Mouse (Mus musculus) MEL (cell line): ENCODE measurements around the gene Tmem115. TPM values are rescaled to one million over a fixed set of nuclear protein-coding genes. Genes with fewer than 3 reads are reported as not detected.

Source experiments
- DNase-seq: peaks from one replicate; pipeline ENCODE4 v3.0.0; 2011; ENCODE audit warnings: low read depth, low spot score
- H3K27ac ChIP-seq: 2 replicates; pipeline ENCODE4 v1.5.1; 2012; ENCODE audit warnings: low read depth, mild to moderate bottlenecking, control low read depth, low read length, moderate library complexity; ENCODE audit not compliant: control insufficient read depth
- H3K27me3 ChIP-seq, 2 experiments: fragments of 150-350 bp in 1 of 2; sonication (generic) in 1 of 2; 2 replicates each; pipeline ENCODE4 v1.6.1; 2012; ENCODE audit warnings: low read length in 2 of 2, mild to moderate bottlenecking in 2 of 2, improper control_type of control experiment in 1 of 2, moderate library complexity in 1 of 2; ENCODE audit not compliant: insufficient read depth in 2 of 2, control insufficient read depth in 1 of 2
- H3K36me3 ChIP-seq, 2 experiments: 2 replicates each; pipeline ENCODE4 v1.6.1; 2012 to 2014; ENCODE audit warnings: low read length in 2 of 2, improper control_type of control experiment in 1 of 2, inconsistent platforms in 1 of 2, mild to moderate bottlenecking in 1 of 2; ENCODE audit not compliant: insufficient read depth in 2 of 2, control insufficient read depth in 1 of 2
- H3K4me1 ChIP-seq, 2 experiments: fragments of 150-350 bp in 1 of 2; sonication (generic) in 1 of 2; 2 replicates each; pipeline ENCODE4 v1.6.1; 2012; ENCODE audit warnings: low read length in 2 of 2, improper control_type of control experiment in 1 of 2, mild to moderate bottlenecking in 1 of 2; ENCODE audit not compliant: insufficient read depth in 2 of 2, control insufficient read depth in 1 of 2
- H3K4me3 ChIP-seq, 2 experiments: fragments of 150-350 bp in 1 of 2; sonication (generic) in 1 of 2; 2 replicates each; pipeline ENCODE4 v1.5.1; 2012; ENCODE audit warnings: low read depth in 2 of 2, low read length in 2 of 2, mild to moderate bottlenecking in 2 of 2, moderate library complexity in 2 of 2, control low read depth in 1 of 2, improper control_type of control experiment in 1 of 2; ENCODE audit not compliant: control insufficient read depth in 1 of 2, insufficient read depth in 1 of 2
- H3K79me2 ChIP-seq: 2 replicates; pipeline ENCODE4 v1.6.1; 2012; ENCODE audit warnings: mild to moderate bottlenecking, low read length, moderate library complexity; ENCODE audit not compliant: control insufficient read depth, poor library complexity, insufficient read depth
- H3K9ac ChIP-seq: 2 replicates; pipeline ENCODE4 v1.6.1; 2012; ENCODE audit warnings: low read depth, mild to moderate bottlenecking, control low read depth, low read length, moderate library complexity; ENCODE audit not compliant: control insufficient read depth, poor library complexity, severe bottlenecking
- H3K9me3 ChIP-seq: fragments of 150-350 bp; sonication (generic); replicated peaks from 2 replicates; pipeline ENCODE4 v1.6.1; 2012; ENCODE audit warnings: mild to moderate bottlenecking, low read length, improper control_type of control experiment, moderate library complexity; ENCODE audit not compliant: insufficient read depth
- BHLHE40 ChIP-seq: IDR thresholded peaks from 2 replicates; pipeline ENCODE4 v1.6.1; 2012; ENCODE audit warnings: low read depth, mild to moderate bottlenecking, inconsistent platforms, low read length, improper control_type of control experiment, borderline replicate concordance
- CHD1 ChIP-seq: IDR thresholded peaks from 2 replicates; pipeline ENCODE4 v1.6.1; 2012; ENCODE audit warnings: low read depth, mild to moderate bottlenecking, inconsistent platforms, low read length, improper control_type of control experiment
- CHD2 ChIP-seq: IDR thresholded peaks from 2 replicates; pipeline ENCODE4 v1.6.1; 2011; ENCODE audit warnings: low read length, improper control_type of control experiment
- CTCF ChIP-seq, 3 experiments: IDR thresholded peaks in 2 of 3; conservative IDR thresholded peaks in 1 of 3; 2 replicates each; pipeline ENCODE4 v1.5.1; 2011 to 2012; ENCODE audit warnings: low read length in 3 of 3, low read depth in 2 of 3, mild to moderate bottlenecking in 2 of 3, improper control_type of control experiment in 1 of 3, inconsistent platforms in 1 of 3, mixed read lengths in 1 of 3, moderate library complexity in 1 of 3; ENCODE audit not compliant: control insufficient read depth in 1 of 3, insufficient read depth in 1 of 3, poor library complexity in 1 of 3, severe bottlenecking in 1 of 3
- E2F4 ChIP-seq: IDR thresholded peaks from 2 replicates; pipeline ENCODE4 v1.6.1; 2011; ENCODE audit warnings: low read depth, low read length, improper control_type of control experiment, borderline replicate concordance
- ELF1 ChIP-seq: IDR thresholded peaks from 2 replicates; pipeline ENCODE4 v1.6.1; 2014; ENCODE audit warnings: low read depth, mild to moderate bottlenecking, inconsistent platforms, low read length, improper control_type of control experiment, moderate library complexity
- GABPA ChIP-seq: IDR thresholded peaks from 2 replicates; pipeline ENCODE4 v1.6.1; 2012; ENCODE audit warnings: low read depth, mild to moderate bottlenecking, inconsistent platforms, low read length, improper control_type of control experiment, moderate library complexity
- JUND ChIP-seq: IDR thresholded peaks from 2 replicates; pipeline ENCODE4 v1.6.1; 2011; ENCODE audit warnings: low read depth, mild to moderate bottlenecking, improper control_type of control experiment, low read length
- MAFK ChIP-seq: IDR thresholded peaks from 2 replicates; pipeline ENCODE4 v1.6.1; 2011; ENCODE audit warnings: low read depth, mild to moderate bottlenecking, low read length, improper control_type of control experiment, borderline replicate concordance
- MAX ChIP-seq: IDR thresholded peaks from 2 replicates; pipeline ENCODE4 v1.6.1; 2011; ENCODE audit warnings: low read length, improper control_type of control experiment
- MAZ ChIP-seq: IDR thresholded peaks from 2 replicates; pipeline ENCODE4 v1.6.1; 2012; ENCODE audit warnings: low read depth, mild to moderate bottlenecking, inconsistent platforms, low read length, improper control_type of control experiment
- MXI1 ChIP-seq: IDR thresholded peaks from 2 replicates; pipeline ENCODE4 v1.6.1; 2011; ENCODE audit warnings: mild to moderate bottlenecking, low read depth, low read length, improper control_type of control experiment
- MYB ChIP-seq: IDR thresholded peaks from 2 replicates; pipeline ENCODE4 v1.6.1; 2011; ENCODE audit warnings: mild to moderate bottlenecking, low read depth, low read length, improper control_type of control experiment
- MYC ChIP-seq: IDR thresholded peaks from 2 replicates; pipeline ENCODE4 v1.6.1; 2011; ENCODE audit warnings: low read depth, mild to moderate bottlenecking, low read length, improper control_type of control experiment, moderate library complexity
- NELFE ChIP-seq: IDR thresholded peaks from 2 replicates; pipeline ENCODE4 v1.6.1; 2011; ENCODE audit warnings: low read depth, low read length, improper control_type of control experiment
- NRF1 ChIP-seq: IDR thresholded peaks from 2 replicates; pipeline ENCODE4 v1.6.1; 2014; ENCODE audit warnings: low read depth, mild to moderate bottlenecking, inconsistent platforms, low read length, improper control_type of control experiment, moderate library complexity; ENCODE audit not compliant: poor library complexity, insufficient read depth, severe bottlenecking
- POLR2A ChIP-seq, 2 experiments: IDR thresholded peaks; 2 replicates each; pipeline ENCODE4 v1.6.1; 2011 to 2012; ENCODE audit warnings: low read length in 2 of 2, mild to moderate bottlenecking in 2 of 2, control low read depth in 1 of 2, improper control_type of control experiment in 1 of 2, low read depth in 1 of 2, moderate library complexity in 1 of 2; ENCODE audit not compliant: control insufficient read depth in 1 of 2, insufficient read depth in 1 of 2, poor library complexity in 1 of 2
- POLR2AphosphoS5 ChIP-seq: IDR thresholded peaks from 2 replicates; pipeline ENCODE4 v1.6.1; 2012; ENCODE audit warnings: low read depth, borderline replicate concordance, mild to moderate bottlenecking, inconsistent platforms, low read length, moderate library complexity, mixed read lengths
- RCOR1 ChIP-seq: IDR thresholded peaks from 2 replicates; pipeline ENCODE4 v1.6.1; 2012; ENCODE audit warnings: low read depth, mild to moderate bottlenecking, inconsistent platforms, low read length, improper control_type of control experiment
- TBP ChIP-seq: IDR thresholded peaks from 2 replicates; pipeline ENCODE4 v1.8.0; 2011; ENCODE audit warnings: low read depth, low read length, improper control_type of control experiment
- USF2 ChIP-seq, 2 experiments: IDR thresholded peaks; 2 replicates each; pipeline ENCODE4 v1.6.1; 2011 to 2012; ENCODE audit warnings: improper control_type of control experiment in 2 of 2, low read length in 2 of 2, borderline replicate concordance in 1 of 2, inconsistent platforms in 1 of 2, low read depth in 1 of 2, mild to moderate bottlenecking in 1 of 2; ENCODE audit not compliant: insufficient read depth in 1 of 2
- ZC3H11A ChIP-seq: IDR thresholded peaks from 2 replicates; pipeline ENCODE4 v1.6.1; 2012; ENCODE audit warnings: low read depth, mild to moderate bottlenecking, inconsistent platforms, low read length, improper control_type of control experiment
- ZKSCAN1 ChIP-seq: IDR thresholded peaks from 2 replicates; pipeline ENCODE4 v1.6.1; 2012; ENCODE audit warnings: low read depth, mild to moderate bottlenecking, inconsistent platforms, low read length, improper control_type of control experiment, moderate library complexity
- ZMIZ1 ChIP-seq: IDR thresholded peaks from 2 replicates; pipeline ENCODE4 v1.6.1; 2012; ENCODE audit warnings: low read depth, mild to moderate bottlenecking, inconsistent platforms, low read length, improper control_type of control experiment, moderate library complexity
- ZNF384 ChIP-seq: IDR thresholded peaks from 2 replicates; pipeline ENCODE4 v1.6.1; 2012; ENCODE audit warnings: low read depth, mild to moderate bottlenecking, inconsistent platforms, low read length, improper control_type of control experiment
- polyA plus RNA-seq, 2 experiments: library from polyadenylated mRNA; stranded (reverse) in 1 of 2; unstranded in 1 of 2; fragments of >175 nt in 1 of 2; fragments of >200 nt in 1 of 2; gene quantifications; 2 replicates each; pipeline versions ENCODE4 v1.2.1 to v1.2.4; 2012; ENCODE audit warnings: low replicate concordance in 2 of 2, low read depth in 1 of 2; ENCODE audit not compliant: insufficient read length in 2 of 2, insufficient read depth in 1 of 2, missing spikeins in 1 of 2
- total RNA-seq: library from RNA; depleted of rRNA; stranded (reverse); fragments of 300-350 nt; gene quantifications from 2 replicates; pipeline ENCODE4 v1.2.3, GENCODE M21; 2012

Gene Tmem115
- total and polyA plus RNA-seq, 3 experiments, result 34.6 to 39.3 TPM; not detected in 1

- TF ChIP-seq CHD1 (no peak), RCOR1 (no peak), POLR2A (IDR thresholded peaks at IDR 0.05; ENCODE audit: control insufficient read depth in 1 of 2, insufficient read depth in 1 of 2, low read depth in 1 of 2, low read length in 2 of 2, poor library complexity in 1 of 2) (peak; percentile 48 to 83; a peak in 3 of 4 replicates), NRF1 (peak; percentile 89), JUND (no peak), MYC (peak; percentile 89), MYB (peak; percentile 57; the same call in 1 of the 2 replicates), CHD2 (peak; percentile 77), ZC3H11A (no peak), ELF1 (peak; percentile 91), ZMIZ1 (no peak), ZKSCAN1 (no peak), ZNF384 (no peak)
Observed at GRCm38 (mm10) chr9:107541474-107542351, 8.0 kb downstream of the Tmem115 start, which contains the start of the genes Cyb561d2 and Nprl2 (continued).

- Histone ChIP-seq H3K36me3 (peaks cover 0 to 2% of the 10 kb centered on the region in 2 experiments; a peak in 1 of 4 replicates), H3K9ac (peak overlapping the region; percentile 82)
- DNase-seq, result no peak
Observed at GRCm38 (mm10) chr9:107542352-107542686, 8.6 kb downstream of the Tmem115 start.

GRCm38 (mm10) chr9:107542721-107543120 is 9.0 kb downstream of the Tmem115 start:
- Histone ChIP-seq H3K27ac (no peak overlapping the region), H3K4me1 (peaks cover 0 to 8% of the 10 kb centered on the region in 2 experiments; a peak in 1 of 4 replicates), H3K9me3 (no peaks in the 10 kb centered on the region), H3K4me3 (peak overlapping the region; percentile 72 to 90), H3K27me3 (no peaks in the 10 kb centered on the region), H3K36me3 (peaks cover 0 to 2% of the 10 kb centered on the region in 2 experiments; a peak in 1 of 4 replicates), H3K79me2 (peaks cover 7% of the 10 kb centered on the region), H3K9ac (peak overlapping the region; percentile 82)
- no peak for DNase-seq
- TF ChIP-seq MAFK (no peak), ZKSCAN1 (no peak), GABPA (no peak), NELFE (no peak), CTCF (IDR thresholded peaks at IDR 0.05 in 2 of 3, conservative IDR thresholded peaks at IDR 0.05 in 1 of 3; ENCODE audit: control insufficient read depth in 1 of 3, insufficient read depth in 1 of 3, low read depth in 2 of 3, low read length in 3 of 3, poor library complexity in 1 of 3, severe bottlenecking in 1 of 3) (no peak), CHD2 (no peak), USF2 (IDR thresholded peaks at IDR 0.05; ENCODE audit: borderline replicate concordance in 1 of 2, insufficient read depth in 1 of 2, low read depth in 1 of 2, low read length in 2 of 2) (no peak), MAX (no peak), ELF1 (no peak), MYB (no peak), E2F4 (no peak), MXI1 (no peak), CHD1 (no peak), BHLHE40 (no peak), MYC (no peak), TBP (no peak), ZMIZ1 (no peak), POLR2AphosphoS5 (no peak)

More at GRCm38 (mm10) chr9:107542352-107542686, 8.6 kb downstream of the Tmem115 start:
- peak overlapping the region; percentile 51 for H3K27ac ChIP-seq
- peaks cover 0 to 8% of the 10 kb centered on the region in 2 experiments; a peak in 1 of 4 replicates for H3K4me1 ChIP-seq
- peak overlapping the region; percentile 72 to 90 for H3K4me3 ChIP-seq
- peaks cover 10% of the 10 kb centered on the region for H3K79me2 ChIP-seq
- H3K9me3 ChIP-seq, result no peaks in the 10 kb centered on the region
- TF ChIP-seq POLR2AphosphoS5 (no peak), MAZ (peak; percentile 2; the same call in 1 of the 2 replicates)
- no peaks in the 10 kb centered on the region for H3K27me3 ChIP-seq
